Mouse (Mus musculus): ENCODE results near the gene Baz2b.
A peak's percentile ranks its signal among the peaks of the same experiment; 100 is the strongest.

Baz2b gene

DNA sequence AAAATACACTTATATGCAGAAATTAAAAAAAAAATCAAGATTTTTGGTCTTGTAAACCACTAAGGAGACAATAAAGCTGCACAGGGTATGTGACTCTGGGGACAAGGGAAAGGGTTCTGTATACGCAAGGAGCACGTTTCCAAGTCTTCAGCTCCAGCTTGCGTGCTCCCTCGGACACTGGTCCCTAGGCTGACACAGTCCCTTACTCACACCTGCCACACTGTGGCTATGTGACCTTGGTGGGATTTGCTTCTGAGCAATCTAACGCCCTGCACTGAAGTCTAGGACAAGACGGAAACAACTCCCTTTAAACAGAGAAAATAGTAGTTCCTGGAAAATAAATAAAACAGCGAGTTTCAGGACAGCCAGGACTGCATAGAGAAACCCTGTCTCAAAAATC, 253.7 kb downstream of the Baz2b start:
- DNase-seq (ENCODE audit: low spot score in 2 of 2) = no peak

- no peak for DNase-seq (ENCODE audit: low spot score in 2 of 2)
These were observed 254.8 kb downstream of the Baz2b start for GRCm38 (mm10) chr2:59954791-59955190.

DNA sequence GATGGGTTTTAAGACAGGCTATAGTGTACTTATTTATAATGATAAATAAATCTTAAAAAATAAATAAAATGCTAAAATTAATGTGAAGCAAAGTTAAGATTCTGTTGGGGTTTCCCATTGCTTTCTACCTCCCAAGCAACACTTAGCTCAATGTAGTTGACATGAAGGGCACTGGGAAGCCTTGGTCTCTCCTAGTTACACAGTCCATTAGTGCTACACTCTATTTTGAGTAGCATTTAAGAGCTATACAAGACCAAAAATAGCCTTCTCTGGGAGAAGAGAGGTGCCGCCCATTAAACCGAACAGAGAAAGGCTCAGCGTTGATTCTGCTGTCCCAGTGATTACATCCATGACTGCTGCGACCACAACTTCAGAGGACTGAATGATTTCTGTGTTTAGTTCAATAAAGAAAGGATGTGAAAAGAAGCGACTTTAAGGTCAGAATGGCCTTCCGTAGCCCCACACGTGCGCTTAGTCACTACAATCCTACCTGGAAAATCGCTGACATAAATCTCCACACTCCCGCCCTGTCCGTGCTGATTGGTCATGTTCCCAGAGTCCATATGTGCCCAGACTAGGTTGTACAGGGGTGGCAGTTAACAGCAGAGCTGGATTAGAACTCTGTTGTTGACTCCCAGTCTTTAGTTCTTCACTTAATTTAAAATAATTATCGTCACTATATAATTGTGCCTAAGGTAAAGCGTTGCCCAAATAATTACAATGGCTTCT, 257.2 kb downstream of the Baz2b start:
- DNase-seq (ENCODE audit: low spot score in 2 of 2) = no peak

DNA sequence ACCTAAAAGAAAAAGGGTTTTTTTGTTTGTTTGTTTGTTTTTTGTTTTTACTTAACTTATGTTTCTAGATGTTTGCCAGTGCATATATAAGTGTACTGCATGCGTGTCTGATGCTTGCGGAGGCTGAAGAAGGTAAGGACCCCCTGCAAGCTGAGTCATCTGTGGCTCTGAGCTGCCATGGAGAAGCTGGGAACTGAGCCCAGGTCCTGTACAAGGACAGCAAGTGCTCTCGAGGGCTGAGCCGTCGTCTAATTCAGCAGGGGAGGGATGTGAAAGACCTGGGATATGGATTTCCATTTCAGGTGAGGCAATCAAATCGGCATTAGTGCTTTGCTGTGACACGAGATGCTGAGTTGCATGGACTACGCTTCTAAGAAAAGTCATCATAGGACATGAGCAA, 257.9 kb downstream of the Baz2b start:
- no peak for DNase-seq (ENCODE audit: low spot score in 2 of 2)

DNA sequence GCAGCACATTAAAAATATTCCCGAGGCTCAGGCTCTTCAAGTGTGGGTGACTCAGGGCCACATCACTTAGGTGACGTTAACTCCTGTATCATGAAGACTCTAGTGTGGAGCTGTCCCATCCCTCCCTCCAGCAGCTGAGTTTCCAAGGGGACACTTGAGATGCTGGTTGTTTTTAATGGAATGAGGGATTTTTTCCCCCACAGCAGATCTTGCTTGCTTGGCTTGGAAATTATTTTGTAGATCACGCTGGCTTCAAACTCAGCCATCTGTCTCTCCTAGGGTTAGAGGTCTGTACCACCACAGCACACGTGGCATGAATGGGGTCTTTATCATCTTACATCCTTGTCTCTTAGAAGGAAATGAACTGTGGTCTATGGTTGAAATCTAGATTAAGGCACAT, 258.5 kb downstream of the Baz2b start:
- DNase-seq (ENCODE audit: low spot score in 2 of 2) = no peak

GRCm38 (mm10) chr2:59936296-59936695, 273.3 kb downstream of the Baz2b start:
- no peak for DNase-seq (ENCODE audit: low spot score in 2 of 2)

DNA sequence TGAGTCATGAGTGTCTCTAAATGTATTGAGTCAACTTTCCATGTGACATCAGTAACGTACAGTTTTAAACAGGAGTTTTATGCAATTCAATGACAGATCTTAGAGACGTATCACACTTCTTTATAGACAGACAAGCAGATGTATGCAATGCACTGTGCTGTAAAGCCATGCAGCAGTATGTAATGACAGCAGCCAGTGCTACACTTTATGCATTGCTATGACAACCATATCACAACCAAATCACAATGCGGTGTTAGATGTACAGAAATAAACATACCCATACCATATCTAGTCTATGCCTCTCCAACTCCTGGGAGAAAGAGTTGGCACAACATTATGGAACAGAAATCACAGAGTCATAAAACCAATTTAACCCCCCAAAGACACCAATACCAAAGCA, 276.5 kb downstream of the Baz2b start:
- DNase-seq (ENCODE audit: low spot score in 2 of 2) = no peak

GRCm38 (mm10) chr2:59932244-59932643, 277.4 kb downstream of the Baz2b start:
- DNase-seq (ENCODE audit: low spot score in 2 of 2) = no peak

GRCm38 (mm10) chr2:59913610-59914009, 296.0 kb downstream of the Baz2b start:
- no peak for DNase-seq (ENCODE audit: low spot score in 2 of 2)

- DNase-seq (ENCODE audit: low spot score in 2 of 2) = no peak
These were observed 301.6 kb downstream of the Baz2b start for GRCm38 (mm10) chr2:59908048-59908447.

- DNase-seq (ENCODE audit: low spot score in 2 of 2) = no peak
These were observed 305.6 kb downstream of the Baz2b start for GRCm38 (mm10) chr2:59904007-59904406.

- no peak for DNase-seq (ENCODE audit: low spot score in 2 of 2)
These were observed 311.0 kb downstream of the Baz2b start for GRCm38 (mm10) chr2:59898666-59899065.

DNA sequence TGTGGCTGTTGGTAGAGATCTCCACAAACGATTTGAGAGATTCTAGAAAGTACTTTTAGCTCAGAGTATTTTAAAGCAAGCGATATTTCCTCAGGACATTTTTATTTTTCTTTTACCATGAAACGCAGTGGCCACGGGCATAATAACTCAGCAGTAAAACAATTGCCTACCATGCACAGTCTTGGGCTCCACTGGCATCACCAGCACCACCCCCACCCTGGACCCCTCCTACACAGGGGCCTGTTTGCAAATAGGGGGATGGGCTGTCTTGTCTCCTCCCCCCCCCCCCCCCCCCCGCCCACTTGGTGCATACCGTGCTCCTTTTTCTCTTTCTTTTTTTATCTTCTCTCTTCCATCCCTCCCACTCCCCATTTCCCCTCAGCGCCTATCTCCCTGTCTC, 311.5 kb downstream of the Baz2b start:
- no peak for DNase-seq (ENCODE audit: low spot score in 2 of 2)

DNA sequence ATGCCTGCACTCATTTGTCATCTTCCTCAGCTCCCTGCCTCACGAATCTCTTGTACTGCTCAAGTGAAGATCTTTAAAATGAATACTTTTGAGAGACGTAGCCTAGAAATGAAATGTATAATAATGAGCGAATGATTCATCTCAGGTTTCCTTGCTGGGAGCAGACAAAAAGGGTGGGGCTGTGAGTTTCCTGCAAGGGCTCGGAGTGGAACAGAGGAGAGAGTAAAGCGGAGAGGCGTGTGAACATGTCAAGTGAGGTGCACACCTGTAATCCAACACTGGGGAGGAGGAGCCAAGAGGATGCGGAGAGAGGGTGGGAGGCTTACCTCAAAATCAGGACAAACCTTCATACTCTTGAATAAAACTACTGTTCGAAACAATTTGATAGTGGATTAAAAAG, 312.8 kb downstream of the Baz2b start:
- no peak for DNase-seq (ENCODE audit: low spot score in 2 of 2)

GRCm38 (mm10) chr2:59896400-59896799, 313.2 kb downstream of the Baz2b start:
- no peak for DNase-seq (ENCODE audit: low spot score in 2 of 2)

- no peak for DNase-seq (ENCODE audit: low spot score in 2 of 2)
These were observed 319.9 kb downstream of the Baz2b start for GRCm38 (mm10) chr2:59889699-59890098.

- no peak for DNase-seq (ENCODE audit: low spot score in 2 of 2)
These were observed 326.8 kb downstream of the Baz2b start for GRCm38 (mm10) chr2:59882742-59883281.

- peak; percentile 87 to 91 for DNase-seq (ENCODE audit: low spot score in 2 of 2)
These were observed 327.6 kb downstream of the Baz2b start, which contains the start of gene Wdsub1 for GRCm38 (mm10) chr2:59881831-59882741. Gene Wdsub1, minus strand, starts transcription at chr2:59882591.

- DNase-seq (ENCODE audit: low spot score in 2 of 2) = no peak
These were observed 328.2 kb downstream of the Baz2b start for GRCm38 (mm10) chr2:59881404-59881803.

DNA sequence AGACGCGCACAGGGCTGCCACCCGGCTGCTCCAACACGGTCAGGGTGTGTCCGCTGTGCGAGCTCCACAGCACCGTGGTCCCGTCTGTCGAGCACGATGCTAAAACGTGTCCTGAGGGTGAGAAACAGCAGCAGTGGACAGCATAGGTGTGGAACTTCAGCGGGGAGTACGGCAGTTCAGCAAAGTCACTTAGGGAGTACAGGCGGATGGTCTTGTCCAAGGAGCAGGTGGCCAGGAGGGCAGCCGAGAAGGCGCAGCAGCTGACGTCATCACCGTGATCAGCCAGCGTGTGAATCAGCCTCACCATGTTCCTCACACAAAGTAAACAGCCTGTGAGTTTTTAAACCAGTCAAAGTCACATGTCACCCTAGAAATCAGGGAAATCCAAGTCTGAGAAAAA, 331.4 kb downstream of the Baz2b start:
- DNase-seq (ENCODE audit: low spot score in 2 of 2) = no peak

DNA sequence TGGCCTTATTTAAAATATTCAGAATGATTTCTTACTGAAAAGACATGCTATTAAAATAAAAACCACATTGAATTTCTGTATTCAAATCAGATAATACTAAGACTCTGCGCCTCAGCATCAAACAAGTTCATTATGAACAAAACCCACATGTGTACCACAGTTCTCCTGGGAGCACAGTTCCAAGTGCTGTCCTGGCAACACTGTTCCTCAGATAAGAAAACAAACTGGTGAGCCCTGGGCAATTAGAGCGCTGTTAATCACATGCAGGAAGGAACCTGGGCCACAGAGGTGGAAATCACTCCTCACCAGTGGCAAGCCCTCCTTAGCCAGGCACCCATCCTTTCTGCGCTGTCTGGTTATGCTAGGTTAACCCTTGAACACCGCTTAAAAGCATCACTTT, 332.3 kb downstream of the Baz2b start:
- DNase-seq (ENCODE audit: low spot score in 2 of 2) = no peak

DNA sequence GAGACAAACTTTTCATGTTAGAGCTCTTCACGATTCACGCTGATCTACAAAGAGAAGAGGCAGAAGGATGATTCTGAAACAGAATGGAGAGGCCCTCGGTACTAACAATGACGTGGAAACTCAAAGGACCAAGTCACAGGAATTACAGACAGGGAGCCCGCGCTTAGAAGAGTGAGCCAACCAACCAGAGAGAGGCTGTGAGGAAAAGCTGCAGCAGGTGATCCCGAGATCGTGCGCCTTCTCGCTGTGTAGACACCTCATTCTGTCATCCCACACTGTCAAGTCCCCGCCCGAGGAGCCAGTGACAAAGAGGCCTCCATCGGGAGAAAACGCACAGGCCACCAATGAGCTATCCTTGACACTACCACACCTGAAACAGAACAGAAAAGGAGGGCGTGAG, 333.2 kb downstream of the Baz2b start:
- DNase-seq (ENCODE audit: low spot score in 2 of 2) = no peak

- DNase-seq (ENCODE audit: low spot score in 2 of 2) = no peak
These were observed 339.1 kb downstream of the Baz2b start for GRCm38 (mm10) chr2:59870526-59870925.

All from spleen, postnatal 14 days (tissue).